Mouse (Mus musculus) olfactory bulb, adult 2 months (tissue): ENCODE measurements around the gene H3f3b. TPM values are rescaled to one million over a fixed set of nuclear protein-coding genes. Genes with fewer than 3 reads are reported as not detected.

Source experiments
- H3K27ac ChIP-seq: fragments of 200-500 bp; 2 replicates; pipeline ENCODE4 v1.5.1; 2012; ENCODE audit warnings: low read depth, low read length; ENCODE audit not compliant: insufficient read depth
- H3K4me1 ChIP-seq: fragments of 200-500 bp; 2 replicates; pipeline ENCODE4 v1.6.1; 2012; ENCODE audit warnings: low read length; ENCODE audit not compliant: control insufficient read depth, insufficient read depth
- H3K4me3 ChIP-seq: fragments of 200-500 bp; 2 replicates; pipeline ENCODE4 v1.5.1; 2012; ENCODE audit warnings: mild to moderate bottlenecking, low read depth, low read length, moderate library complexity; ENCODE audit not compliant: insufficient read depth
- CTCF ChIP-seq: fragments of 200-500 bp; IDR thresholded peaks from 2 replicates; pipeline ENCODE4 v1.5.1; 2012; ENCODE audit warnings: low read depth, mild to moderate bottlenecking, low read length, moderate library complexity; ENCODE audit not compliant: insufficient read depth
- POLR2A ChIP-seq: fragments of 200-500 bp; IDR thresholded peaks from 2 replicates; pipeline ENCODE4 v1.6.1; 2012; ENCODE audit warnings: mild to moderate bottlenecking, low read depth, low read length, moderate library complexity; ENCODE audit not compliant: insufficient read depth
- WGBS: fragments of 180-500 bp; shearing (Covaris S2); methylation state at CpG from one replicate; pipeline ENCODE4 v1.1.7; 2018; 5-methylcytosine and 5-hydroxymethylcytosine counted together
- polyA plus RNA-seq: library from polyadenylated mRNA; stranded (reverse); fragments of >200 nt; gene quantifications from 2 replicates; pipeline ENCODE4 v1.2.4, GENCODE M21; 2012; ENCODE audit warnings: low replicate concordance; ENCODE audit not compliant: missing spikeins, insufficient read depth, insufficient read length

The H3f3b gene
- polyA plus RNA-seq, 1 experiment: 341 TPM

GRCm38 (mm10) chr11:116018106-116018505, 9.7 kb downstream of the H3f3b start:
- TF ChIP-seq CTCF: peak; percentile 15; the same call in 1 of the 2 replicates
- no peak for TF ChIP-seq POLR2A
- Histone ChIP-seq H3K4me3 (no peak overlapping the region), H3K4me1 (peaks cover under 1% of the 10 kb centered on the region), H3K27ac (no peak overlapping the region)
- 34% methylated on average over 6 of the region's 6 CpGs for WGBS

DNA sequence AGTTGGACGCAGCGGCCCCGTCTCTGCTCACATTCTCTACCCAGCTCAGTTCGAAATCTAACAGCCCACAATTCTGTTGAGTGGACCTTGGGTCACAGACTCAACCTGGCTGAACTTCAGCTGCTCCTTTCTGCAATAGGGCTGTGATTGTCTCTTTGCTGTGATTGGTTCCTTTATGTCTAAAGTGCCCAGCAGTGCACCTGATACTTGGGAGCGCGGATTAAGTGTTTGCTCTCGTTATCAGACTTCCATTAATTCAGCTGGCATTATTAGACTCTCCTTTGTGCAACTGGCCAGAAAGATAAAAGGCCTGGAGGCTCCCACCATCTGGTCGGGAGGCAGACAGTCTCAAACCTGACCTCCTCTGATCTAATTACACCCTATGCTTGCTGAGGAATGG, 12.9 kb downstream of the H3f3b start:
- 67% methylated on average over 8 of the region's 8 CpGs for WGBS
- peaks cover 11% of the 10 kb centered on the region for H3K4me1 ChIP-seq

DNA sequence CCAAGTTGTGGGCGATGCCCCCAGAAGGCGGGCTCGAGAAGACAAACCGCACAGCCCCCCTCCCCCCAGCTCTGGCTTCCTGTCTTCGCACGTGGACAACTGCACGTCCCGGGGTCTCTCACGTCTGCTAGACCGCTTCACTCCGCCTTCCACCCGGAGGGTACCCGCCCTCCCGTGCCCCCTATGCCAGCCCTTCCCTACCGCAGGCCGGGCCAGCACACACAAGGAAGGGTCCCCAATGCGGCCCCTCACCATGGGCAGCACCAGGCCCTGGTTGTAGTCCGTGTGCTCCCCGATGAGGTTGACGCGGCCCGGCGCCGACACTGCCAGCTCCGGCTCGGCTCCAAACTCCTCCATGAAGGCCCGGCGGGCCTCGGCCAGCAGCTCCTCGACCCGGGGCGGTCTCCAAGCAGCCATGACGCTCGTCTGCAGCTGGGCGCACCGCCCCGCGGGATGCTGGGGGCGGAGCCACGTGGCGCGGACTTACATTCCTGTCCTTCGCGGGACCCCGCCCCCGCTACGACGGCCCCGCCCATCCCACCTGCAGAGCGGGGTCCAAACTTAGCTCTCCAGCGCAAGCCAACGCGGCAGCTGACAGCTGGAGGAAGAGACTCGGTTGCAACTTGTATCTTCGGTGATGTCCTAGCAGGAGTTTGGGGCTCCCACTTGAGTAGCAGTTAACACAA, 15.4 kb downstream of the H3f3b start, which contains the start of gene Galk1:
Gene Galk1, minus strand, starts transcription at position 458 of the 686 bp plus-strand sequence.
- Histone ChIP-seq H3K4me3 (peak within 1 kb of the TSS; percentile 56), H3K27ac (no peak within 1 kb of the TSS), H3K4me1 (peaks cover 11% of the 10 kb centered on the region)
- under 1% methylated on average over 55 of the region's 55 CpGs for WGBS
- TF ChIP-seq CTCF (no peak), POLR2A (peak; percentile 45; the same call in 1 of the 2 replicates)

More for the DNA sequence above, 12.9 kb downstream of the H3f3b start:
- no peak for TF ChIP-seq CTCF
- no peak for TF ChIP-seq POLR2A
- Histone ChIP-seq H3K27ac (no peak overlapping the region), H3K4me3 (no peak overlapping the region)

- Histone ChIP-seq H3K27ac (no peak overlapping the region), H3K4me3 (peak overlapping the region; percentile 56), H3K4me1 (peaks cover 11% of the 10 kb centered on the region)
- WGBS: 51% methylated on average over 14 of the region's 14 CpGs
- TF ChIP-seq POLR2A (no peak), CTCF (no peak)
These were observed 16.1 kb downstream of the H3f3b start for GRCm38 (mm10) chr11:116011529-116012261.

DNA sequence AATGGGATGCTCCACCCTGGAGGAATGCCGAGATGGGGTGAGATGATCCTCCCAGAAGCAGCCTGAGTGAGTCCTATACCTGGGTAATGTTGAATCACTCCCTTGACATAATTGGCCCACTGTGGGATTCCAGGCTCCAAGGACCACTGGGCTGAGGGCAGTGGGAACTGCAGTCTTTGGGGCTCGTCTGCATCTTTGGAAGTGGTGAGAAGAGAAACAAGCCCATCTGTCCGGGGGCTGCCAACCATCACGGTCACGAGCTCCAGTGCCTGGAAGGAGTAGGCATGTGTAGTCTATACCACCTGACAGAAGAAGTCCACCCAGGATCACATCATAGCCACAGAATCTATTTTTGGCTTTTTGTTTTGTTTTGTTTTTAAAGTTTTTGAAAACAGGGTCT, 16.8 kb downstream of the H3f3b start:
- Histone ChIP-seq H3K4me3 (no peak overlapping the region), H3K27ac (no peak overlapping the region), H3K4me1 (peaks cover 11% of the 10 kb centered on the region)
- 88% methylated on average over 5 of the region's 5 CpGs for WGBS
- TF ChIP-seq CTCF (no peak), POLR2A (no peak)

DNA sequence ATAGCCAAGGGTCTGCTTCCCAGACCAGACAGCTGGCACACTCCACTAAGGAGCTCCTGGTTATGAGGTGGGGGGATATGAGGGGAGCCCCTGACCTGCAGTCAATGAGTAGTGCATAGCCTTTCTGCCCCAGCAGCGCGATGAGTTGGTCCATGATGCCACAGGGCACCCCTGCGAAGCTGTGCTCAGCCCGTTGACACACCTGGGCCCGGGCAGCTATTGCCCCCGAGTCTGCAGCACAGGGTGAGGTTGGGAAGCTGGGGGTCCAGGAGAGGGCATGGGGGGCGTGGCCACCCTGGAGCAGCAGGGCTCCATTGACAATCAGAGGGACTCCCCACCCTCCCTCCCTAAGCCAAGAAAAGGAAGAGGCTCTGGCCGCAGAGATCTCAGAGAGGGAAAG, 17.6 kb downstream of the H3f3b start:
- H3K4me1 ChIP-seq: peaks cover 15% of the 10 kb centered on the region
- no peak overlapping the region for H3K4me3 ChIP-seq
- WGBS: 95% methylated on average over 8 of the region's 8 CpGs
- no peak for TF ChIP-seq POLR2A
- no peak for TF ChIP-seq CTCF
- no peak overlapping the region for H3K27ac ChIP-seq

GRCm38 (mm10) chr11:116009661-116010060, 18.1 kb downstream of the H3f3b start:
- no peak overlapping the region for H3K4me3 ChIP-seq
- H3K4me1 ChIP-seq: peaks cover 19% of the 10 kb centered on the region
- TF ChIP-seq POLR2A (no peak), CTCF (no peak)
- no peak overlapping the region for H3K27ac ChIP-seq
- WGBS: 84% methylated on average over 11 of the region's 11 CpGs

- no peak overlapping the region for H3K27ac ChIP-seq
- peaks cover 22% of the 10 kb centered on the region for H3K4me1 ChIP-seq
- 93% methylated on average over 13 of the region's 13 CpGs for WGBS
- TF ChIP-seq POLR2A: no peak
- TF ChIP-seq CTCF: no peak
- no peak overlapping the region for H3K4me3 ChIP-seq
These were observed 18.9 kb downstream of the H3f3b start for GRCm38 (mm10) chr11:116008832-116009375.

DNA sequence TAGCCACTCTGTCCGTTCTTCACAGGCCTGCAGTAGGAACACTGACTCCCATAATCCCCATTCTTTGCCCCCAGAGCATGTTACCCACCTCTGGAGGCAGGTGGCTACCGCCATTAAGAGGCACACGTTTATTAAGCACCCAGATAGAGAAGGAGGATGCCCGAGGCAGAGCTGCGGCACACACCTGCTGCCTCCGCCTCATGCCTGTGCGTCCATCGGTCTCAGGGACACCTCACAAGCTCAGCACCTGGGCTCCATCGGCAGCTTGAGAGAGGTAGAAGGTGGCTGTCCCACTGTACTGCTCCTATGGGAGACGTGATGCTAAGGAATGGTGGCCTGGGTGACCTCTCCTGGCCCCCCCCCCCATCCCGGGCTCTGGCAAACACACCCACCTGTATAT, 19.4 kb downstream of the H3f3b start:
- H3K4me1 ChIP-seq: peaks cover 22% of the 10 kb centered on the region
- 90% methylated on average over 11 of the region's 11 CpGs for WGBS
- no peak overlapping the region for H3K27ac ChIP-seq
- no peak overlapping the region for H3K4me3 ChIP-seq
- TF ChIP-seq POLR2A (no peak), CTCF (no peak)
